Mouse (Mus musculus): ENCODE measurements around the gene Vtn.

GRCm38 (mm10) chr11:78509148-78509547 is 10.3 kb downstream of the Vtn start:
- no peak for TF ChIP-seq EP300 (IDR thresholded peaks at IDR 0.05)
- TF ChIP-seq CTCF (IDR thresholded peaks at IDR 0.05), result peak; percentile 53
